Mouse (Mus musculus): Measurements from ENCODE around the gene Pde6d. TPM values are rescaled to one million over a fixed set of nuclear protein-coding genes. Genes with fewer than 3 reads are reported as not detected.

Pde6d gene
- total RNA-seq (2014; rRNA removed; ENCODE audit: low replicate concordance), result 19.8 and 25.0 TPM in 2 replicates
- polyA plus RNA-seq (2015; fragmentation: Nextera tagmentation; extraction: Ambion mirVana), result 50.5 and 57.4 TPM in 2 replicates

- peak; percentile 97 for ATAC-seq (ENCODE audit: insufficient read depth, low read depth)
- no peaks in the 10 kb centered on the region for H3K27me3 ChIP-seq (ENCODE audit: control insufficient read depth, insufficient read depth, low read length)
- DNase-seq (ENCODE audit: low spot score), result peak; percentile 94
- peaks cover 16% of the 10 kb centered on the region for H3K4me1 ChIP-seq (ENCODE audit: control insufficient read depth, insufficient read depth)
- WGBS, result under 1% methylated on average over 26 of the region's 26 CpGs
- H3K27ac ChIP-seq (ENCODE audit: low read depth), result peak within 1 kb of the TSS; percentile 43
- no peak for TF ChIP-seq CTCF (IDR thresholded peaks at IDR 0.05; ENCODE audit: low read depth)
- TF ChIP-seq EP300 (IDR thresholded peaks at IDR 0.05; ENCODE audit: low read depth), result no peak
- H3K36me3 ChIP-seq (replicated peaks; ENCODE audit: control insufficient read depth, insufficient read depth, low read length), result no peaks in the 10 kb centered on the region
- no peaks in the 10 kb centered on the region for H3K9me3 ChIP-seq (replicated peaks; ENCODE audit: control insufficient read depth, low read length)
- H3K4me3 ChIP-seq (ENCODE audit: low read depth, low read length), result peak within 1 kb of the TSS; percentile 66
- peak within 1 kb of the TSS; percentile 80 for H3K4me2 ChIP-seq (ENCODE audit: low read depth, low read length)
- H3K9ac ChIP-seq (replicated peaks; ENCODE audit: low read depth, low read length), result peak within 1 kb of the TSS; percentile 68
Measured at GRCm38 (mm10) chr1:86582451-86583096, at the start of gene Pde6d, which contains the start of gene Cops7b. TSS of gene Pde6d (minus strand) at chr1:86582629. TSS of gene Cops7b (plus strand) at chr1:86582904.

GRCm38 (mm10) chr1:86630527-86630926 lies 48.1 kb upstream of the Pde6d start:
- 76% methylated on average over 4 of the region's 4 CpGs for WGBS

GRCm38 (mm10) chr1:86629936-86630335 lies 47.5 kb upstream of the Pde6d start:
- H3K9ac ChIP-seq (replicated peaks; ENCODE audit: low read depth, low read length), result no peak overlapping the region
- H3K4me3 ChIP-seq (ENCODE audit: low read depth, low read length), result no peak overlapping the region
- DNase-seq (ENCODE audit: low spot score) (no peak), ATAC-seq (ENCODE audit: insufficient read depth, low read depth) (no peak)
- H3K27me3 ChIP-seq (ENCODE audit: control insufficient read depth, insufficient read depth, low read length), result no peaks in the 10 kb centered on the region
- TF ChIP-seq CTCF (IDR thresholded peaks at IDR 0.05; ENCODE audit: low read depth) (no peak), EP300 (IDR thresholded peaks at IDR 0.05; ENCODE audit: low read depth) (no peak)
- H3K9me3 ChIP-seq (replicated peaks; ENCODE audit: control insufficient read depth, low read length), result no peaks in the 10 kb centered on the region
- no peak overlapping the region for H3K27ac ChIP-seq (ENCODE audit: low read depth)
- WGBS, result 48% methylated on average over 4 of the region's 4 CpGs
- H3K4me1 ChIP-seq (ENCODE audit: control insufficient read depth, insufficient read depth), result no peaks in the 10 kb centered on the region
- H3K36me3 ChIP-seq (replicated peaks; ENCODE audit: control insufficient read depth, insufficient read depth, low read length), result no peaks in the 10 kb centered on the region
- no peak overlapping the region for H3K4me2 ChIP-seq (ENCODE audit: low read depth, low read length)

More at GRCm38 (mm10) chr1:86630527-86630926, 48.1 kb upstream of the Pde6d start:
- H3K9ac ChIP-seq (replicated peaks; ENCODE audit: low read depth, low read length), result no peak overlapping the region
- no peaks in the 10 kb centered on the region for H3K9me3 ChIP-seq (replicated peaks; ENCODE audit: control insufficient read depth, low read length)
- no peak for DNase-seq (ENCODE audit: low spot score)
- no peak overlapping the region for H3K4me2 ChIP-seq (ENCODE audit: low read depth, low read length)
- H3K4me1 ChIP-seq (ENCODE audit: control insufficient read depth, insufficient read depth), result no peaks in the 10 kb centered on the region
- H3K27me3 ChIP-seq (ENCODE audit: control insufficient read depth, insufficient read depth, low read length), result no peaks in the 10 kb centered on the region
- no peak overlapping the region for H3K27ac ChIP-seq (ENCODE audit: low read depth)
- H3K36me3 ChIP-seq (replicated peaks; ENCODE audit: control insufficient read depth, insufficient read depth, low read length), result no peaks in the 10 kb centered on the region
- TF ChIP-seq CTCF (IDR thresholded peaks at IDR 0.05; ENCODE audit: low read depth), result no peak
- no peak for TF ChIP-seq EP300 (IDR thresholded peaks at IDR 0.05; ENCODE audit: low read depth)
- H3K4me3 ChIP-seq (ENCODE audit: low read depth, low read length), result no peak overlapping the region
- no peak for ATAC-seq (ENCODE audit: insufficient read depth, low read depth)

GRCm38 (mm10) chr1:86628270-86628669 lies 45.8 kb upstream of the Pde6d start:
- no peaks in the 10 kb centered on the region for H3K36me3 ChIP-seq (replicated peaks; ENCODE audit: control insufficient read depth, insufficient read depth, low read length)
- TF ChIP-seq CTCF (IDR thresholded peaks at IDR 0.05; ENCODE audit: low read depth), result no peak
- TF ChIP-seq EP300 (IDR thresholded peaks at IDR 0.05; ENCODE audit: low read depth), result no peak
- H3K27me3 ChIP-seq (ENCODE audit: control insufficient read depth, insufficient read depth, low read length), result no peaks in the 10 kb centered on the region
- no peak overlapping the region for H3K4me2 ChIP-seq (ENCODE audit: low read depth, low read length)
- H3K9me3 ChIP-seq (replicated peaks; ENCODE audit: control insufficient read depth, low read length), result no peaks in the 10 kb centered on the region
- DNase-seq (ENCODE audit: low spot score) (no peak), ATAC-seq (ENCODE audit: insufficient read depth, low read depth) (no peak)
- no peaks in the 10 kb centered on the region for H3K4me1 ChIP-seq (ENCODE audit: control insufficient read depth, insufficient read depth)
- H3K4me3 ChIP-seq (ENCODE audit: low read depth, low read length), result no peak overlapping the region
- H3K9ac ChIP-seq (replicated peaks; ENCODE audit: low read depth, low read length), result no peak overlapping the region
- WGBS, result 61% methylated on average over 3 of the region's 3 CpGs
- H3K27ac ChIP-seq (ENCODE audit: low read depth), result no peak overlapping the region

- Histone ChIP-seq H3K4me2 (ENCODE audit: low read depth, low read length) (no peak overlapping the region), H3K9me3 (replicated peaks; ENCODE audit: control insufficient read depth, low read length) (no peaks in the 10 kb centered on the region), H3K27me3 (ENCODE audit: control insufficient read depth, insufficient read depth, low read length) (no peaks in the 10 kb centered on the region), H3K27ac (ENCODE audit: low read depth) (no peak overlapping the region), H3K4me3 (ENCODE audit: low read depth, low read length) (no peak overlapping the region), H3K36me3 (replicated peaks; ENCODE audit: control insufficient read depth, insufficient read depth, low read length) (no peaks in the 10 kb centered on the region), H3K9ac (replicated peaks; ENCODE audit: low read depth, low read length) (no peak overlapping the region), H3K4me1 (ENCODE audit: control insufficient read depth, insufficient read depth) (no peaks in the 10 kb centered on the region)
- TF ChIP-seq EP300 (IDR thresholded peaks at IDR 0.05; ENCODE audit: low read depth) (no peak), CTCF (IDR thresholded peaks at IDR 0.05; ENCODE audit: low read depth) (no peak)
- DNase-seq (ENCODE audit: low spot score), result peak; percentile 9
- WGBS, result 36% methylated on average over 16 of the region's 16 CpGs
- 0 out of 2 replicates have a peak, but pooled peaks have one; percentile 41 for ATAC-seq (ENCODE audit: insufficient read depth, low read depth)
Measured at GRCm38 (mm10) chr1:86623001-86624000, 40.9 kb upstream of the Pde6d start.
